Mouse (Mus musculus) ZHBTc4 (cell line): ENCODE measurements around the gene Adamtsl4.

ENCODE experiments used
- DNase-seq: peaks from one replicate; pipeline ENCODE4 v3.0.0-alpha.2; 2011; ENCODE audit warnings: low read depth, low spot score

The Adamtsl4 gene

DNA sequence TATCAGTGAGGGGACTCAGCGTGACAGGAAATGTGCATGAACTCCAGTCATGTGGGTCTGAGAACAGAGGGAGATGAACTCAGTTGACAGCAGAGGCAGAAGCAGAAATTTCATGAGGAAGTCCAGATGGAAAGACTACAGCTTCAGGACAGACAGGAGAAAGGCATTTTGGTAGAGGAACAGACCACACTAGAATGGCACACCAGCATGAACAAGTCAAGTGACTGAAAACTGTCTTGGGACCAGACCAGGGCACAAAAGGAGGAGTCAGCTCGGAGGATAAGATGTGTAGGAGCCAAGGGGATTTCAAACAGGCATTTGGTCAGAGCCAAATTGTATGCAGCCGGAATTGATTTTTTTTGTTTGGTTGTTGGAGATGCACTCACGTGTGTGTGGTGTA, 52.1 kb downstream of the Adamtsl4 start:
- no peak for DNase-seq

DNA sequence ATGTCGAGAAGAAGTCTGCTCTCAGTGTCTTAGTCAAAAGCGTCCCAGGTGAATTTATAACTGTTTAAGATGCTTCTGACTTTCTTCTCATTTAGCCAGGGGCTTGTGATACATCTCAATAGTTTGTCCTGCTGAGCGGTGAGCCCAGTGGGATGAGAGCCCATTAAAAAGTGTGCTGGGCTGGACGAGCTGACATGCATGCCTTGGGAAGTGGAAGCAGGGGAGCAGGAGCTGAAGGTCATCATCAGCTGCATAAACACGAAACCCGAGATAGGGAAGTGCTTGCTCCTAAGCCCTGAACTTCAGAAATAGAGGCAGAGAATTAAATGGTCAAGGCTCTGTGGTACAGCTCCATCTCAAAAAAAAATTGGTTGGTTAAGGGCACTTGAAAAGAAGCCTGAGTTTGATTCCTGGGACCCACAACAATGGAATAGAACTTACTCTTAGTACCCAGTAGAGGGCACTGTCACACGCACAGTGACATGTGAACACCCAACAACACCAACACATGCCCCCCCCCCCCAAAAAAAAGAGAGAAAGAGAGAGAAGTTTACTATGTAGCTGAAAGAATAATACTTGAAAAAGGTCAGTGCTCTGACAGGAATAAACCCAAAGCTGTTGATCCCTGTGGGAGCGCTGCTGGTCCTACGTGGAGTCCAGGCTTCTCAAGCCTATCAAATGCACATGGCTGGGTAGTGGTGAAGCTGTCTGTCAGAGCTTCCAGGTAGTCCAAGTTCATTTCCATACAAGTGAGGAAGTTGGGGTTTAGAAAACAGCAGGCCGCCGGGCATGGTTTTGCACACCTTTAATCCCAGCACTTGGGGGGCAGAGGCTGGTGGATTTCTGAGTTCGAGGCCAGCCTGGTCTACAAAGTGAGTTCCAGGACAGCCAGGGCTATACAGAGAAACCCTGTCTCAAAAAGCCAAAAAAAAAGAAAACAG, 54.8 kb downstream of the Adamtsl4 start:
- peak; percentile 72 for DNase-seq

DNA sequence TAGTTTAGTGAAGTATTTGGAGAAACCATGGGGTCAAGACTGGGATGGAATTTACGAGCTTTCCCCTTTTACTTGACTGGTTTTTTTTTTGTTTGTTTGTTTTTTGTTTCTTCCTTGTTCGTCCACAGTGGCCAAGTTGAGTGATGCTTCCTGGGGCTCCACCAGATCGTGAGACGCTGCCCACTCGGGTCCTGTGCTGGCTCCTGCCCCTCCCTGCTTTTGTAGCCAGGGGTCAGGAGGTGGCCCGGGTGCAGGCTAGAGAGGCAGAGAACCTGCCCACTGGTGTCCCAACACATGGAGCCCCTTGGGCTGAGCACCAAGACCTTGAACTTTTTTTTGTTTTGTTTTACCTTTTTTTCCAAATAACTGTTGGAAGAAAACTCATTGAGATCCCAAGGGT, 56.4 kb downstream of the Adamtsl4 start:
- no peak for DNase-seq

DNA sequence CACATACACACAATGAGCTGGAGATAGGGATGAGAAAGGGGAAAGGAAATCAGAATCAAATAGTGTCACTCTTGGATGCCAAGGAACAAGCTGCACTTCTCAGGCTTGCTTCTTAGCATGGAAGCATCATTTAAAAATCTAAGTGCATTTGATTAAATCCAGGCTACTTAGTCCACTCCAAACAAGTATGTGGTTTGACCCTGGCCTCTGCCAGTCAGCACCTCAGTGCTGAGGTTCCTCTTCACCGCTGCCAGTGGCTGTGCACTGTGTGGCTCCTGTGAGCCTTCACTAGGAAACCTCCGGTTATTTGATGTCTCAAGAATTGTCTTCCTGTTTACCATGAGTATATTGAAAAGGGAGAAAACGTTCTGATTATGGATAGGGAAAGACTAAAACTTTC, 56.9 kb downstream of the Adamtsl4 start:
- DNase-seq, result no peak

DNA sequence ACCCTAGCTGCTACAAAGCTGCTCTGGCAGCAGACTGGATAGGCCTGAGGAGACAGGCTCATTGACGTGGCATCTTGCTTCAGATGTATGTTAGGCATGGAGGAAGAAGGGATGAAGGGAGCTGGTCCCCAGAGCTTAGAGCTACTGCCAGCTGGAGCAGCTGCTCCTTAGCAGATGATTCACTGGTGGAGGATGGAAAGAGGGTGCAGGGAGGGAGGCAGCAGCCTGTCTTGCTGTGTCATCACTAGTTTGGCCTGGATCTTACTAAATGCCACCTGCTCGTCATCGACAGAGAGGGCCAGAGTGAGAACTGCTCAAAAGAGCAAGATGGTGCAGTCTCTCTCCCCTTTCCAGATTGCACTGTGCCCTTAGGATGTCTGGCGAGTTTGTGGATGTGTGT, 58.0 kb downstream of the Adamtsl4 start:
- DNase-seq, result no peak

DNA sequence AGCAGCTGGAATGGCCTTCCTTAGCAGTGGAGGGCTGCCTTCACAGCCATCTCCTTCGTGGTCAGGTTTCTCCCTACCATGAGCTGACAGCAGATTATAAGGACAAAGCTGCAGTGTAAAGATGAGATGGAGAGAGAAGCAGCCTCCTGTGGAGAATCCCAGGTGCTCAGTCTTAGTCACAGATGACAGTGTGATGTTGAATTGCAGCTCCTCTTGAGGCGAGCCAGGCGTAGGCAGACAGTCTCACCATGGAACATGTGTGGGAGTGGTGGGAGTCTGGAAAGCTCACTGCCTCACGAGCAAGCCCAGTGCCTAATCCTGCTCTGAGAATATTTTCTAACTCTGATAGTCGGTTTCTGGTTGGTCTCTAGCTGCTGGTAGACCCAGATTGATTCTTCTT, 60.0 kb downstream of the Adamtsl4 start:
- DNase-seq, result no peak
